Mouse (Mus musculus): ENCODE measurements around the gene Scoc. TPM values are rescaled to one million over a fixed set of nuclear protein-coding genes. Genes with fewer than 3 reads are reported as not detected.
"Not testable (repeated sequence)": the region's sequence is repeated elsewhere in the genome, so short reads cannot be mapped to it uniquely, and the experiment has no call there.

The Scoc gene
- polyA plus RNA-seq, 1 experiment from 2014 or later, result 278 TPM

GRCm38 (mm10) chr8:83429071-83429524 lies 29.1 kb downstream of the Scoc start:
- no peaks in the 10 kb centered on the region for H3K4me1 ChIP-seq (ENCODE audit: control insufficient read depth, insufficient read depth, low read length)
- H3K27ac ChIP-seq (replicated peaks; ENCODE audit: low read depth, low read length), result no peak overlapping the region
- no peak overlapping the region for H3K4me2 ChIP-seq (ENCODE audit: low read length)
- no peak overlapping the region for H3K4me3 ChIP-seq (replicated peaks; ENCODE audit: low read depth, low read length)
- 71% methylated on average over 4 of the region's 4 CpGs for WGBS
- ATAC-seq (ENCODE audit: low FRiP score, low TSS enrichment) (no peak), DNase-seq (no peak)
- no peaks in the 10 kb centered on the region for H3K27me3 ChIP-seq (ENCODE audit: control insufficient read depth, insufficient read depth, low read length)
- H3K9me3 ChIP-seq (ENCODE audit: control insufficient read depth, low read length), result no peaks in the 10 kb centered on the region
- peaks cover 9% of the 10 kb centered on the region for H3K36me3 ChIP-seq (ENCODE audit: control insufficient read depth, insufficient read depth, low read length)
- no peak overlapping the region for H3K9ac ChIP-seq (replicated peaks; ENCODE audit: low read length)

GRCm38 (mm10) chr8:83428621-83429020 lies 29.6 kb downstream of the Scoc start:
- ATAC-seq (ENCODE audit: low FRiP score, low TSS enrichment), result not testable (repeated sequence)

GRCm38 (mm10) chr8:83426949-83427348 lies 31.2 kb downstream of the Scoc start:
- ATAC-seq (ENCODE audit: low FRiP score, low TSS enrichment) (no peak), DNase-seq (no peak)
- Histone ChIP-seq H3K27me3 (ENCODE audit: control insufficient read depth, insufficient read depth, low read length) (no peaks in the 10 kb centered on the region), H3K27ac (replicated peaks; ENCODE audit: low read depth, low read length) (no peak overlapping the region), H3K9ac (replicated peaks; ENCODE audit: low read length) (no peak overlapping the region), H3K4me1 (ENCODE audit: control insufficient read depth, insufficient read depth, low read length) (no peaks in the 10 kb centered on the region), H3K9me3 (ENCODE audit: control insufficient read depth, low read length) (no peaks in the 10 kb centered on the region), H3K4me2 (ENCODE audit: low read length) (no peak overlapping the region), H3K4me3 (replicated peaks; ENCODE audit: low read depth, low read length) (no peak overlapping the region), H3K36me3 (ENCODE audit: control insufficient read depth, insufficient read depth, low read length) (no peaks in the 10 kb centered on the region)
- WGBS, result 88% methylated on average over 7 of the region's 7 CpGs

More at GRCm38 (mm10) chr8:83428621-83429020, 29.6 kb downstream of the Scoc start:
- not testable (repeated sequence) for DNase-seq; H3K4me3 ChIP-seq (replicated peaks; ENCODE audit: low read depth, low read length); H3K4me2 ChIP-seq (ENCODE audit: low read length); H3K27ac ChIP-seq (replicated peaks; ENCODE audit: low read depth, low read length); H3K4me1 ChIP-seq (ENCODE audit: control insufficient read depth, insufficient read depth, low read length); H3K27me3 ChIP-seq (ENCODE audit: control insufficient read depth, insufficient read depth, low read length); H3K9ac ChIP-seq (replicated peaks; ENCODE audit: low read length); H3K36me3 ChIP-seq (ENCODE audit: control insufficient read depth, insufficient read depth, low read length); H3K9me3 ChIP-seq (ENCODE audit: control insufficient read depth, low read length)
- WGBS, result 88% methylated on average over 3 of the region's 3 CpGs

- H3K36me3 ChIP-seq (ENCODE audit: control insufficient read depth, insufficient read depth, low read length), result no peaks in the 10 kb centered on the region
- H3K4me3 ChIP-seq (replicated peaks; ENCODE audit: low read depth, low read length), result no peak overlapping the region
- no peak overlapping the region for H3K4me2 ChIP-seq (ENCODE audit: low read length)
- no peaks in the 10 kb centered on the region for H3K4me1 ChIP-seq (ENCODE audit: control insufficient read depth, insufficient read depth, low read length)
- no peak overlapping the region for H3K27ac ChIP-seq (replicated peaks; ENCODE audit: low read depth, low read length)
- H3K9me3 ChIP-seq (ENCODE audit: control insufficient read depth, low read length), result no peaks in the 10 kb centered on the region
- ATAC-seq (ENCODE audit: low FRiP score, low TSS enrichment) (no peak), DNase-seq (no peak)
- H3K27me3 ChIP-seq (ENCODE audit: control insufficient read depth, insufficient read depth, low read length), result no peaks in the 10 kb centered on the region
- WGBS, result 76% methylated on average over 11 of the region's 11 CpGs
- no peak overlapping the region for H3K9ac ChIP-seq (replicated peaks; ENCODE audit: low read length)
Observed at GRCm38 (mm10) chr8:83426104-83426759, 32.0 kb downstream of the Scoc start.

GRCm38 (mm10) chr8:83425202-83425601 lies 33.0 kb downstream of the Scoc start:
- Histone ChIP-seq H3K4me1 (ENCODE audit: control insufficient read depth, insufficient read depth, low read length) (no peaks in the 10 kb centered on the region), H3K36me3 (ENCODE audit: control insufficient read depth, insufficient read depth, low read length) (no peaks in the 10 kb centered on the region), H3K27ac (replicated peaks; ENCODE audit: low read depth, low read length) (no peak overlapping the region), H3K4me2 (ENCODE audit: low read length) (no peak overlapping the region), H3K4me3 (replicated peaks; ENCODE audit: low read depth, low read length) (no peak overlapping the region), H3K9ac (replicated peaks; ENCODE audit: low read length) (no peak overlapping the region), H3K9me3 (ENCODE audit: control insufficient read depth, low read length) (no peaks in the 10 kb centered on the region), H3K27me3 (ENCODE audit: control insufficient read depth, insufficient read depth, low read length) (no peaks in the 10 kb centered on the region)
- DNase-seq (no peak), ATAC-seq (ENCODE audit: low FRiP score, low TSS enrichment) (no peak)
- 97% methylated on average over 6 of the region's 6 CpGs for WGBS

- H3K27ac ChIP-seq (replicated peaks; ENCODE audit: low read depth, low read length), result no peak overlapping the region
- H3K9me3 ChIP-seq (ENCODE audit: control insufficient read depth, low read length), result no peaks in the 10 kb centered on the region
- no peaks in the 10 kb centered on the region for H3K36me3 ChIP-seq (ENCODE audit: control insufficient read depth, insufficient read depth, low read length)
- H3K4me2 ChIP-seq (ENCODE audit: low read length), result no peak overlapping the region
- DNase-seq (no peak), ATAC-seq (ENCODE audit: low FRiP score, low TSS enrichment) (no peak)
- 69% methylated on average over 13 of the region's 13 CpGs for WGBS
- H3K4me1 ChIP-seq (ENCODE audit: control insufficient read depth, insufficient read depth, low read length), result no peaks in the 10 kb centered on the region
- no peak overlapping the region for H3K9ac ChIP-seq (replicated peaks; ENCODE audit: low read length)
- no peaks in the 10 kb centered on the region for H3K27me3 ChIP-seq (ENCODE audit: control insufficient read depth, insufficient read depth, low read length)
- H3K4me3 ChIP-seq (replicated peaks; ENCODE audit: low read depth, low read length), result no peak overlapping the region
Observed at GRCm38 (mm10) chr8:83423032-83423825, 35.0 kb downstream of the Scoc start.

- H3K27me3 ChIP-seq (ENCODE audit: control insufficient read depth, insufficient read depth, low read length), result no peaks in the 10 kb centered on the region
- no peak overlapping the region for H3K9ac ChIP-seq (replicated peaks; ENCODE audit: low read length)
- no peak overlapping the region for H3K27ac ChIP-seq (replicated peaks; ENCODE audit: low read depth, low read length)
- H3K36me3 ChIP-seq (ENCODE audit: control insufficient read depth, insufficient read depth, low read length), result no peaks in the 10 kb centered on the region
- H3K4me3 ChIP-seq (replicated peaks; ENCODE audit: low read depth, low read length), result no peak overlapping the region
- DNase-seq (no peak), ATAC-seq (ENCODE audit: low FRiP score, low TSS enrichment) (no peak)
- H3K9me3 ChIP-seq (ENCODE audit: control insufficient read depth, low read length), result no peaks in the 10 kb centered on the region
- no peaks in the 10 kb centered on the region for H3K4me1 ChIP-seq (ENCODE audit: control insufficient read depth, insufficient read depth, low read length)
- 100% methylated on average over 1 of the region's 1 CpGs for WGBS
- H3K4me2 ChIP-seq (ENCODE audit: low read length), result no peak overlapping the region
Observed at GRCm38 (mm10) chr8:83421354-83421753, 36.8 kb downstream of the Scoc start.

GRCm38 (mm10) chr8:83418805-83419516 lies 39.2 kb downstream of the Scoc start:
- Histone ChIP-seq H3K4me2 (ENCODE audit: low read length) (no peak overlapping the region), H3K4me3 (replicated peaks; ENCODE audit: low read depth, low read length) (no peak overlapping the region), H3K9me3 (ENCODE audit: control insufficient read depth, low read length) (no peaks in the 10 kb centered on the region), H3K27ac (replicated peaks; ENCODE audit: low read depth, low read length) (no peak overlapping the region), H3K36me3 (ENCODE audit: control insufficient read depth, insufficient read depth, low read length) (no peaks in the 10 kb centered on the region), H3K27me3 (ENCODE audit: control insufficient read depth, insufficient read depth, low read length) (no peaks in the 10 kb centered on the region), H3K4me1 (ENCODE audit: control insufficient read depth, insufficient read depth, low read length) (no peaks in the 10 kb centered on the region), H3K9ac (replicated peaks; ENCODE audit: low read length) (no peak overlapping the region)
- 96% methylated on average over 11 of the region's 11 CpGs for WGBS
- DNase-seq (no peak), ATAC-seq (ENCODE audit: low FRiP score, low TSS enrichment) (no peak)

All from midbrain, embryonic 14.5 days (tissue).